Mouse (Mus musculus): ENCODE data around the gene Tomt.

Tomt gene

GRCm38 (mm10) chr7:101860978-101861377, 45.2 kb downstream of the Tomt start:
- in situ Hi-C loops (cut with MboI; ENCODE audit: low sequenced_read_pairs) = no loop called here

- in situ Hi-C loops (cut with MboI; ENCODE audit: low sequenced_read_pairs) = no loop called here
These were observed 47.8 kb downstream of the Tomt start for GRCm38 (mm10) chr7:101858362-101858761.

DNA sequence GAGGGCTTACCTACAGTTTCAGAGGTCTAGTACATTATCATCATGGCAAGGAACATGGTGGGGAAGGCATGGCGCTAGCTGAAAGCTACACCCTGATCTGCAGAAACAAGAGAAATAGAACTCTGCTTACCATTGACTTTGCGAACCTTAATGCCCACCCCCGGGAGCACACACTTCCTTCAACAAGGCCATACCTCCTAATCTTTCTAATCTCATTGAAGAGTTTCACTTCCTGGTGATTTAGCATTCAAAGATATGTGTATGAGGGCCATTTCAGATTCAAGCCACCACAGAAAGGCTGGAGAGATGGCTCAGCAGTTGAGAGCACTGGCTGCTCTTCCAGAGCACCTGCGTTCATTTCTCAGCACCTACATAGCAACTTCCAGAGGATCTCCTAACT, 49.1 kb downstream of the Tomt start, which contains the start of gene Folr2:
Gene Folr2, minus strand, starts transcription at position 101 of the 400 bp plus-strand sequence.
- in situ Hi-C loops (cut with MboI; ENCODE audit: low sequenced_read_pairs) = no loop called here

GRCm38 (mm10) chr7:101853816-101854215, 52.3 kb downstream of the Tomt start:
- in situ Hi-C loops (cut with MboI; ENCODE audit: low sequenced_read_pairs) = no loop called here

- in situ Hi-C loops (cut with MboI; ENCODE audit: low sequenced_read_pairs) = no loop called here
These were observed 53.3 kb downstream of the Tomt start for GRCm38 (mm10) chr7:101852846-101853245.

DNA sequence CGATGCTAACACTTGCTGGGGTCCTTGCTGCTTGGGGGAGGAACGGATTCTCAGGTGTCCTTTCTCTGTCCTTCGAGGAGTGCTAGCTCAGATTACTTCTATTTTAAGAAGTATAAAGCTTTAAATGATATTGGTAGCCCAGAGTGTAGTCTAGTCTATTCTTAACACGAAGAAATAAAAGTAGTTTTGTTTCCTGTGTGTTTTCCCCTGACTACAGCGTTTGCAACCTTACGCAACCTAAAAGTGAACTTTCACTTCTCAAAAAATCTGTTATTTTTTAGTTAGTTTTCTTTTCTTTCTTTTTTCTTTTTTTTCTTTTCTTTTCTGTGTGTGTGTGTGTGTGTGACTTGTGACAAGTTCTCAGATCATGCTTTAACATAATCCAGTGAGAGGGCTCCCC, 54.5 kb downstream of the Tomt start:
- in situ Hi-C loops (cut with MboI; ENCODE audit: low sequenced_read_pairs) = no loop called here
